Mouse (Mus musculus) bone marrow macrophage, adult 2 months (primary cell): ENCODE measurements around the gene Gm20388. TPM values are rescaled to one million over a fixed set of nuclear protein-coding genes. Genes with fewer than 3 reads are reported as not detected.

Experiments used
- H3K27ac ChIP-seq: 2 replicates; pipeline ENCODE4 v1.5.1; 2012; ENCODE audit warnings: low read depth, low read length; ENCODE audit not compliant: insufficient read depth
- H3K4me1 ChIP-seq: 2 replicates; pipeline ENCODE4 v1.6.1; 2012; ENCODE audit warnings: low read length; ENCODE audit not compliant: control insufficient read depth, insufficient read depth
- H3K4me3 ChIP-seq: 2 replicates; pipeline ENCODE4 v1.5.1; 2012; ENCODE audit warnings: mild to moderate bottlenecking, low read length, moderate library complexity; ENCODE audit not compliant: insufficient read depth
- CTCF ChIP-seq: IDR thresholded peaks from 2 replicates; pipeline ENCODE4 v1.5.1; 2012; ENCODE audit warnings: low read depth, mild to moderate bottlenecking, low read length, moderate library complexity
- POLR2A ChIP-seq: IDR thresholded peaks from 2 replicates; pipeline ENCODE4 v1.6.1; 2012; ENCODE audit warnings: mild to moderate bottlenecking, low read depth, low read length, borderline replicate concordance
- polyA plus RNA-seq: library from polyadenylated mRNA; stranded (reverse); fragments of >200 nt; gene quantifications from 2 replicates; pipeline ENCODE4 v1.2.4, GENCODE M21; 2012; ENCODE audit not compliant: missing spikeins, insufficient read depth, insufficient read length

Gm20388 gene
- polyA plus RNA-seq, 1 experiment = 32.7 TPM

GRCm38 (mm10) chr8:121371287-121371686, 1460.6 kb downstream of the Gm20388 start:
- TF ChIP-seq POLR2A (no peak), CTCF (no peak)

GRCm38 (mm10) chr8:121371911-121372638, 1461.4 kb downstream of the Gm20388 start:
- H3K27ac ChIP-seq = no peak overlapping the region
- TF ChIP-seq POLR2A (no peak), CTCF (no peak)
- no peaks in the 10 kb centered on the region for H3K4me1 ChIP-seq
- H3K4me3 ChIP-seq = no peak overlapping the region

More at GRCm38 (mm10) chr8:121371287-121371686, 1460.6 kb downstream of the Gm20388 start:
- H3K27ac ChIP-seq = no peak overlapping the region
- no peak overlapping the region for H3K4me3 ChIP-seq
- no peaks in the 10 kb centered on the region for H3K4me1 ChIP-seq

- no peak overlapping the region for H3K4me3 ChIP-seq
- no peaks in the 10 kb centered on the region for H3K4me1 ChIP-seq
- TF ChIP-seq POLR2A = no peak
- no peak for TF ChIP-seq CTCF
- no peak overlapping the region for H3K27ac ChIP-seq
Observed at GRCm38 (mm10) chr8:121372639-121372986, 1462.0 kb downstream of the Gm20388 start.

GRCm38 (mm10) chr8:121374284-121374683, 1463.6 kb downstream of the Gm20388 start:
- Histone ChIP-seq H3K4me3 (no peak overlapping the region), H3K4me1 (no peaks in the 10 kb centered on the region), H3K27ac (no peak overlapping the region)
- peak; percentile 57; the same call in 1 of the 2 replicates for TF ChIP-seq CTCF
- no peak for TF ChIP-seq POLR2A

- Histone ChIP-seq H3K4me3 (no peak overlapping the region), H3K4me1 (no peaks in the 10 kb centered on the region), H3K27ac (no peak overlapping the region)
- no peak for TF ChIP-seq CTCF
- TF ChIP-seq POLR2A = no peak
Observed at GRCm38 (mm10) chr8:121374777-121375176, 1464.1 kb downstream of the Gm20388 start.

- H3K4me1 ChIP-seq = no peaks in the 10 kb centered on the region
- H3K4me3 ChIP-seq = no peak overlapping the region
- TF ChIP-seq POLR2A (no peak), CTCF (no peak)
- H3K27ac ChIP-seq = no peak overlapping the region
Observed at GRCm38 (mm10) chr8:121376116-121376950, 1465.7 kb downstream of the Gm20388 start.

- no peak overlapping the region for H3K27ac ChIP-seq
- no peaks in the 10 kb centered on the region for H3K4me1 ChIP-seq
- no peak overlapping the region for H3K4me3 ChIP-seq
- no peak for TF ChIP-seq POLR2A
- TF ChIP-seq CTCF = no peak
Observed at GRCm38 (mm10) chr8:121377680-121378079, 1467.0 kb downstream of the Gm20388 start.

GRCm38 (mm10) chr8:121379387-121379786, 1468.7 kb downstream of the Gm20388 start:
- H3K4me3 ChIP-seq = no peak overlapping the region
- no peaks in the 10 kb centered on the region for H3K4me1 ChIP-seq
- H3K27ac ChIP-seq = no peak overlapping the region
- TF ChIP-seq POLR2A = no peak
- TF ChIP-seq CTCF = no peak

GRCm38 (mm10) chr8:121382583-121383241, 1472.1 kb downstream of the Gm20388 start:
- Histone ChIP-seq H3K4me3 (no peak overlapping the region), H3K27ac (no peak overlapping the region)

GRCm38 (mm10) chr8:121385540-121385939, 1474.9 kb downstream of the Gm20388 start:
- H3K4me3 ChIP-seq = no peak overlapping the region
- TF ChIP-seq CTCF (no peak), POLR2A (no peak)
- H3K4me1 ChIP-seq = no peaks in the 10 kb centered on the region
- H3K27ac ChIP-seq = no peak overlapping the region

More at GRCm38 (mm10) chr8:121382583-121383241, 1472.1 kb downstream of the Gm20388 start:
- TF ChIP-seq CTCF (no peak; the same call in 1 of the 2 replicates), POLR2A (no peak)
- H3K4me1 ChIP-seq = no peaks in the 10 kb centered on the region
